Mouse (Mus musculus): ENCODE data around the gene Gm11011. TPM values are rescaled to one million over a fixed set of nuclear protein-coding genes. Genes with fewer than 3 reads are reported as not detected.

Gene Gm11011
- polyA plus RNA-seq, 1 experiment from 2014 or later, result not detected

Other genes with a start within 250 kb of the Gm11011 start
- 4.0 and 4.1 TPM in 2 replicates for gene Tshz2, start 45.3 kb upstream of the Gm11011 start, polyA plus RNA-seq (2015; fragmentation: Nextera tagmentation; extraction: Ambion mirVana)